Mouse (Mus musculus): ENCODE results near the gene Bcar3.

The Bcar3 gene

DNA sequence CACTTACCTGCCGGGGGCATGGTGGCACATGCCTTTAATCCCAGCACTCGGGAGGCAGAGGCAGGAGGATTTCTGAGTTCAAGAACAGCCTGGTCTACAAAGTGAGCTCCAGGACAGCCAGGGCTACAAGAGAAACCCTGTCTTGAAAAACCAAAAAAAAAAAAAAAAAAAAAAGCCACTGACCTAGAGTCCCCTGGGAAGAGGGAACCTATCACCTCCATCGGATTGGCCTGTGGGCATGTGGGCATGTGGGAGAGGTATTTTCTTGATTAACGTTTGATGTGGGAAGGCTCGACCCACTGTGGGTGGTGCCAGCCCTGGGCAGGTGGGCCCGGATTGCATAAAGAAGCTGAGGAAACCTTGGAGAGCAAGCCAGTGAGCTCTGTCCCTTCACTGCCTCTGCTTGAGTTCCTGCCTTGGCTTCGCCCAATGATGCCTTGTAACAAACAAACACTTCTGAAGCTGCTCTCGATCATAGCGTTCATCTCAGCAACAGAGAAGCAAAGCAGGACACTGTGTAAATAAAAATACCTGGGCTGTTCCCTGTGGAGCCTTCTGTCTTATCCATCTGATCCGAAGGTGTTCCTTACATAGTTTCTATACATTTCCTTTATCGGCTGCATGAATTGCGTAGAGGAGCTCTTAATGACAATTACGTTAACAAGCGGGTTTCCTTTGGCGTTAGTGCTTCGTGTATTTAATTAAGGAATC is 124.8 kb downstream of the Bcar3 start:
- no peak for DNase-seq (ENCODE audit: low read depth, low spot score)

DNA sequence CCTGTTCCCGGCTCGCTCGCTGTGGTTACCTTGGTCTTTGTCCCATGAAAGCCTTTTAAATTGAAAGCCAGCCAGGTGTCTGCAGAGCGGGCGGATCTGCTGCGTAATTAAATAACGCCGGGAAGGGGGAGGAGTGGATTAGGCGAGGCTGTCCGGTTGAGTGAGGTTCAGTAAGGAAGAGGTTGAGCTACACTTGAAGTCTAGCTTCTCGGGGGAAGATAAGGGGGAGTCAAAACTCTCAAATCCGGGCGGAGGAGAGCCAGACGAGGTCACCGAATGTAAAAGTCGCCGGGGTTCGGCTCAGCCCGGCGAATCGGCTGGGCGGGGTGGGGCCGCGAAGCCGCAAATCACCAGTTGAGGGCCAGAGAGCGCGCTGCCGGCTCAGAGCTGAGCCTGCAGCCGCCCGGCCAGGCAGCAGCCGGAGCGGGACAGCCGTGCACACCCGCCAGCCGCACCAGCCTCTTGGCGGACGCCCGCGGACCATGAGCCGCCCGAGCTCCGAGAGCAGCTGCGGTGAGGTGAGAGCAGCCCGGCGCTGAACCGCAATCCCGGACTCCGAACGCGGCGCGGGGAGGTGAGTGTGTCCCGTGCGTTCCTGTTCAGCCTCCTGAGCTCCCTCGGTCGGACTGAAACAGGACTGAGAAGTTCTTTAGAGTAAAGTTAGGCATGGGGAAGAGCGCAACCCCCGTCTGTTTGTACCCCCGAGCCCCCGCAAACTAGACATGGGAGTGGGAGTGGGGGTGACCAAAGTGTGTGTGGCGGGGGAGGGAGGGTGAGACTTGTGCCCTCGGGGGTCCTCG is 125.9 kb downstream of the Bcar3 start:
- DNase-seq (ENCODE audit: low read depth, low spot score), result no peak

DNA sequence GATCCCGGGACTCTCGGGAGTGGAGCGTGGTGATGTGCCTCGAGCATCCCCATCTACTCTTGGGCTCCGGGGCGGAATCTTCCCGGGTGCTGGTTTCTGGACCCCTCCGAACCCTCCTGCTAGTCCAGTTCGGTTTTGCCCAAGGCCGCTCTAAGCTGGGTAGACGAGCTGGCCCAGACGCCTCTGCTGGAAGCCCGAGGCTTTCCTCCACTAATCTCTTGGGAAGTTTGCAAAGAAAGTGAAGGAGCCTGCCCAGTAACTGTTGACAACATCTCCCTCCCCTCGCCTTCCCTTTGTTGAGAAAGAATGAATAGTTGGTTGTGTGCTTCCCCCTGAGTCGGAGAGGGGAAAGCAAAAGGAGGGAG is 126.5 kb downstream of the Bcar3 start:
- DNase-seq (ENCODE audit: low read depth, low spot score), result no peak

DNA sequence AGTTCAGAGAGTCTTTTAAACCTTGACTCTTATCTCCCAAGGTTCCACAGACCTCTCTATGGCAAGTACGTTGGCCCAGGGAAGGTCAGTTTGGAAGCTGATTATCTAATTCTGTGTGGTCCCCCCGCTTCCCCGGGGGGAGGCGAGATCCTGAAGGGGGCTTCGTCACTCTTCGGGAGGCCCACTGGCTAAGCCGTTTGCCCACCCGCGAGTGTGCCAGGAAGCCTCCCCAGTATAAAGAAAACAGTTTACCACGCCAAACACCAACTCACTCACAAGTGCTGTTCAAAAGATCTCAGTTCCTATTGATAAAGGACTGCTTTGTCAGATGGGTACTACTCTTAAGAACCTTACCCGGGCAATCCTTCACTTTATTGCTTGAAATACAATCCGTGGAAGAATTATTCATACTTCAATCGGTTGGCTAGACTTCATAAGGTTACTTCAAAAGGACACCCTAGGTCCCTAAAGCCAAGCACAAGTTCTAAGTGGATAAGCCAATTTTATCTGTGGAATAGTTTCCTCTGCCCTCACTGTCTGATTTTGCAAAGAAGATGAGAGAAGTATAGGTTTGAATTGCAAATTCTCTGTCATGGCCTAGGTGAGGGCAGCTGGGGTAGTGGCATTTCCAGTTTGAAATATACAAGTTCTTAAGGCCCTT is 127.2 kb downstream of the Bcar3 start:
- DNase-seq (ENCODE audit: low read depth, low spot score), result no peak

- DNase-seq (ENCODE audit: low read depth, low spot score), result no peak
Observed at GRCm38 (mm10) chr3:122421802-122422201, 127.9 kb downstream of the Bcar3 start.

GRCm38 (mm10) chr3:122422276-122422675 is 128.3 kb downstream of the Bcar3 start:
- no peak for DNase-seq (ENCODE audit: low read depth, low spot score)

DNA sequence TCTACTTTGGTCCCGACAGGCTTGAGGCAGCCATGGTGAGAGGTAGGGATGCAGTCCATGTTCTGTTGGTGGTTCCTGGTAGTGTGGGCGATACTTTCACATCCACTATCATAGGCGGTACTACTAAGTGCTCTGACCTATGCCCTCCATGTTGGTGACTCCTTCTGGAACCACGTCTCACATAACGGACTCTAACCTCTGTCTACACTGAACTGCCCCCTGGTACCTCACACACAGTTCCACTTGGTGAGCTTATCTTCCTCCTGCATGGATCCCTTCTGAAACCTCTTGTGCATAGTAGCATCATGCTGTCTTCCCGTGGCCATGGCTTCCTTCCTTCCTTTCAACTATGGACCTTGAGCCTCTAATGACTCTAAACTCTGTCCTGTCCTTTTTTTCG is 129.7 kb downstream of the Bcar3 start:
- no peak for DNase-seq (ENCODE audit: low read depth, low spot score)

DNA sequence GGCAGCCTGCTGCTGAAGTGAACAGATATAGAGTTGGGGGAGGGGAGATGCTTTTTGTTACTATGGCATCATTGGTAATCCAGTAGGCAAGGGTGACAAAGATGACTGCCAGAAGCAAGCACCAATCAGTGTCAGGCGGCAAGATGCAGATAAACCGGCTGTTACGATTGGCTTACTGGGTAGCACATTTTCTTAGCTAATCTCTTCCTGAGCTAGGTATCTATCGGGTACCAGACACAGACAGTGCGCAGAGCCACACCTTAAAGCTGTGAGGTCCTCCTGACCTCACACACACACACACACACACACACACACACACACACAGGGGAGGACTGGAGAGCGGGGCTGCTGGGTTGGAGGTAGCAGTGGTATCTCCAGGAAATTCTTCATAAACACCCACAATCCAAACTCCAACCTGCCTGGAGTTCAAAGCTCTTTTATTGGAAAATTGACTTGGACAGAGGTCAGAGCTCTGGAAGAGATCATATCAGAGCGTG is 134.4 kb downstream of the Bcar3 start:
- DNase-seq (ENCODE audit: low read depth, low spot score), result no peak

DNA sequence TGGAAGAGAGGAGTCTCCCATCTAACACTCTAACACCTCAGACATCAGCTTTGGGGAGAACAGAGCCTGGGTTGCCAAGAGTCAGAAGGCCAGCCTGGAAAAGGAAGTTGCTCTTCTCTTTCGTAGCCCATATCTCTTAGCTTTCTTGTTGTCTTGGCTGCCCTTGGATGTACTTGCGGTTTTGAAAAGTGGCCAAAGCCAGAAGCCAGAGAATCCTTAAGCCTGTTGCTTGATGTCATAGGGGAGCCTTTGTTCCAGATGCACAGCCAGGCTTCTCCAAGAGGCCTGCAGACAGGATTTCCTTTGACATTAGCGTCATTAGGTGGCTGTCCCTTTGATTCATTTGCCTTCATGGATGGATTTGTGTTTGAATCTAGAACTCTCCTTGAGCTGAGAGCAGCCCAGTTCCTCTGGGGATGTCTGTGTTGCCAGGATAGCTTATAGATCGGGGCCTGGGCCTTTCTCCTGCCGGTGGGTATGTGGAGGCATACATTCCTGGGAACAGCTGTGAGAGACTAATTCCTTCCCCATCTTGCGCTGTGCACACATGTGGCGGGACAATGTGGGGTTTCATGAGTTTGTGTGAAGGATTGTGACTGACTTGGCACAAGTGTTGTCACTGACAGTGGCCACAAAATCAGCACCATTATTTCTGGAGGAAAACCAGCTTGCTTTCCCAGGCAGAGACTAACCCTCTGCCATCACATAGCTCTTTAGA is 137.0 kb downstream of the Bcar3 start:
- no peak for DNase-seq (ENCODE audit: low read depth, low spot score)

DNA sequence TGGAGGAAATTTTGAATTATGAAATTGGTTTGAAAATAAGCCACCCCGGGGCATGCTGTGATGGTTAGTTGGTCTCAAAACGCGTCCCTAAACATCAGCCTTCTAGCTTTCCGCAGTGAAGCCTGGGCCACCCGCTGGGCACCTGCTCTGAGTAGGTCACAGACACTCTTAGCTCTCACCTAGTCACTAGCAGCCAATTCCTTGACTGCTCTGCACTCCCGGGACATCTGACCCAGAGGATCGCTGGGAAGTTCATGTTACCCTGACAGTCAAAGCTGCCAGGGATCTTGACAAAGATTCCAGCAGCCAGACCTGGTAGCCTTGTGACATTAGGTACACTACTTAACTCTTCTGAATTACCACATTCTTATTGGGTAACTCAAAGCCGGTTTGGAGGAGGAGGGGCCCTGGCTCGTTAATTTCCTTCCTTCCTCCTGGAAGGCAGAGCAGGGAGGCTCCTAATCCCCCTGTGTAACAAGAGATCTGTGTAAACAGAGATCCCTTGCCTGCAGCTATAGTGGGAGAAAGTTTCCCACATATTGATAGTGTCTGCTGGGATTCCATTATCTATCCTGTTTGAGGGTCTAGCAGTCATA is 139.0 kb downstream of the Bcar3 start:
- DNase-seq (ENCODE audit: low read depth, low spot score), result no peak

DNA sequence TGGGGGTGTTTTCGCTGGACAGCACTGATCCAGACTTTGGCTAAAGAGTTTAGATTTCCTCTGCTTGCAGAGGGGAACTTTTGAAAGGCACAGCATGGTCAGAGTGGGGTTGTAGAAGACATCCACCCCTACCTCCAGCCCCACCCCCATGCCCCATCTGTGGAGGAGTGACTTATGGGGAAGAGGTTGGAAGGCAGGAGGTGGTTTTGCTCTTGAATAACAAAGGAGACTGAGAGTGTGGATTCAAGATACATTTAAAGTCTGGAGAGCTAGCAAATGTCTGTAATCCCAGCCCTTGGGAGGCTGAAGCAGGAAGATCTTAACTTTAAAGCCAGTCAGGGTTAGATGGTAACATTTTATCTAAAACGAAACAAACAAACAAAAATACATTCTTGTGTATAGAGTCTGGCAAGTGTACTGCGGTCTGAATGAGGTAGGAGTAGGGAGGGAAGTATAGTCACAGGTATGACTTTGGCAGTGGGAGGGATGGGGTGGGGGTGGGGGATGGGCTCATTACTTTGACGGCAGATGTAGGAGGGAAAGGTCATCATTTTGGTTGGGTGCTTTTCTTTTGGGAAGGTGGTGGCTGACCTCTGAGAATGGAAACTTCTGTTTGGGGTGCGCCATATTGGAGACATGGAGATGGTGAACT is 140.2 kb downstream of the Bcar3 start:
- no peak for DNase-seq (ENCODE audit: low read depth, low spot score)

- no peak for DNase-seq (ENCODE audit: low read depth, low spot score)
Observed at GRCm38 (mm10) chr3:122434983-122435935, 141.3 kb downstream of the Bcar3 start.

GRCm38 (mm10) chr3:122438143-122438825 is 144.3 kb downstream of the Bcar3 start:
- no peak for DNase-seq (ENCODE audit: low read depth, low spot score)

- DNase-seq (ENCODE audit: low read depth, low spot score), result no peak
Observed at GRCm38 (mm10) chr3:122445696-122446095, 151.8 kb downstream of the Bcar3 start.

GRCm38 (mm10) chr3:122446678-122447077 is 152.7 kb downstream of the Bcar3 start:
- DNase-seq (ENCODE audit: low read depth, low spot score), result no peak

GRCm38 (mm10) chr3:122448196-122448595 is 154.3 kb downstream of the Bcar3 start:
- DNase-seq (ENCODE audit: low read depth, low spot score), result no peak

GRCm38 (mm10) chr3:122450041-122450440 is 156.1 kb downstream of the Bcar3 start:
- no peak for DNase-seq (ENCODE audit: low read depth, low spot score)

DNA sequence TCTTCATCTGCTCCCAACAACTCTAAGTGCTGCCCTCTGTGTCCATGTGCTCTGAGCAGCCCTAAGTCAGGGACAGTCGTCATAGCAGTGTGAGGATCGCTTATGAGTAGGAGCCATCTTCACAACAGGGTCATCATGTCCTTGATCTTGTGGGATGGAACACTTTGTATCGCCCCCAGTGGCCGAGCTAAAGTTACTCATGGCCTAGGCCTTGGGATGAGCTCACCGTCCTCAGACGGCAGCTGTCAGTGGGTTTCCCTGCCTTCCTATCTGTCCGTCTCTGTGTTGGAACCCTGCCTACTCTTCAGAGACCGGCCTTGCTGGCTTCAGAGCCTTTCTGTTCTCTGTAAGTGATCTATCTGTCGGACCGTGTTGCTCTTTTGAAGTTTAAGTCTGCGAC is 159.9 kb downstream of the Bcar3 start:
- DNase-seq (ENCODE audit: low read depth, low spot score), result no peak

DNA sequence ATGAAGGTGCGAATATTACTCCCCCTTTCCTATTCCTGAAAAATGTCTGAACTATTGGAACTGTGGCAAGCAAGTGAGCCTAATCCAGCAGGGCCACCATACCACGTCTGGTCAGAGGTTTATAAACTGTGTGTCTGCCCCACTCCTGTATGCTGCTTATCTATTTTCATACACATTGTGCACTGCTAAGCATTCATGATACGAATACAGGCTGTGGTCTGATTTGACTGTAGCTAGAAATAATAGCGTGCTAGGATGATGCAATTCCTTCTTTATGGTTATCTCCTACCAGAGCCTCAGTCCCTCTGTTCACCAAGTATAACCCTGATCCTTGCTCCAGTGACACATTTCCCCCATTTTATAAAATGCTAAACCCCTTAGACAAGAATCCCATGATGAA is 162.2 kb downstream of the Bcar3 start:
- no peak for DNase-seq (ENCODE audit: low read depth, low spot score)

Measured in brain, embryonic 18.5 days (tissue).